Mouse (Mus musculus) CH12.LX (cell line): ENCODE data around the gene Phip.

Experiments
- POLR2A ChIP-seq: IDR thresholded peaks from 2 replicates; pipeline ENCODE4 v1.6.1; 2011; ENCODE audit warnings: low read depth, mild to moderate bottlenecking, improper control_type of control experiment, low read length
- TBP ChIP-seq: conservative IDR thresholded peaks from 2 replicates; pipeline ENCODE4 v1.6.1; 2011; ENCODE audit warnings: low read depth, low read length, improper control_type of control experiment
- UBTF ChIP-seq: IDR thresholded peaks from 2 replicates; pipeline ENCODE4 v1.6.1; 2012; ENCODE audit warnings: low read depth, mild to moderate bottlenecking, inconsistent platforms, low read length, improper control_type of control experiment, moderate library complexity

- TF ChIP-seq TBP (no peak), POLR2A (no peak), UBTF (no peak)
Observed at GRCm38 (mm10) chr9:82842671-82843070, 132.6 kb downstream of the Phip start.
